Mouse (Mus musculus) c-Kit-positive CD71-negative TER-119-negative erythroid progenitor cells, embryonic 14.5 days (primary cell): ENCODE measurements around the gene Efhc1.
"Not testable (repeated sequence)": the region's sequence is repeated elsewhere in the genome, so short reads cannot be mapped to it uniquely, and the experiment has no call there.

ENCODE experiments used
- DNase-seq: peaks from one replicate; pipeline ENCODE4 v3.0.0-alpha.2; 2013; ENCODE audit warnings: low read depth

The Efhc1 gene

GRCm38 (mm10) chr1:20951300-20951763 is at the start of gene Efhc1:
TSS of gene Efhc1 (plus strand) at chr1:20951626.
- peak; percentile 68 for DNase-seq

GRCm38 (mm10) chr1:20905501-20906127 is 45.8 kb upstream of the Efhc1 start:
- DNase-seq: no peak

- DNase-seq: no peak
Observed at GRCm38 (mm10) chr1:20906128-20906515, 45.3 kb upstream of the Efhc1 start.

- no peak for DNase-seq
Observed at GRCm38 (mm10) chr1:20908541-20908940, 42.9 kb upstream of the Efhc1 start.

- DNase-seq: no peak
Observed at GRCm38 (mm10) chr1:20912115-20912514, 39.3 kb upstream of the Efhc1 start.

GRCm38 (mm10) chr1:20912527-20913171 is 38.8 kb upstream of the Efhc1 start:
- no peak for DNase-seq

- no peak for DNase-seq
Observed at GRCm38 (mm10) chr1:20914769-20915168, 36.7 kb upstream of the Efhc1 start.

- DNase-seq: no peak
Observed at GRCm38 (mm10) chr1:20915608-20916007, 35.8 kb upstream of the Efhc1 start.

- DNase-seq: no peak
Observed at GRCm38 (mm10) chr1:20917496-20918050, 33.9 kb upstream of the Efhc1 start.

- DNase-seq: no peak
Observed at GRCm38 (mm10) chr1:20919728-20920127, 31.7 kb upstream of the Efhc1 start.

- no peak for DNase-seq
Observed at GRCm38 (mm10) chr1:20921081-20921528, 30.3 kb upstream of the Efhc1 start.

GRCm38 (mm10) chr1:20922612-20923399 is 28.6 kb upstream of the Efhc1 start:
- no peak for DNase-seq

GRCm38 (mm10) chr1:20925324-20925723 is 26.1 kb upstream of the Efhc1 start:
- DNase-seq: not testable (repeated sequence)

GRCm38 (mm10) chr1:20925926-20926325 is 25.5 kb upstream of the Efhc1 start:
- DNase-seq: no peak

- no peak for DNase-seq
Observed at GRCm38 (mm10) chr1:20926376-20926775, 25.1 kb upstream of the Efhc1 start.

- DNase-seq: no peak
Observed at GRCm38 (mm10) chr1:20928487-20928886, 22.9 kb upstream of the Efhc1 start.

- no peak for DNase-seq
Observed at GRCm38 (mm10) chr1:20933457-20933856, 18.0 kb upstream of the Efhc1 start.

- no peak for DNase-seq
Observed at GRCm38 (mm10) chr1:20935106-20935505, 16.3 kb upstream of the Efhc1 start.

- peak; percentile 46 for DNase-seq
Observed at GRCm38 (mm10) chr1:20939046-20939445, 12.4 kb upstream of the Efhc1 start.

GRCm38 (mm10) chr1:20940151-20940550 is 11.3 kb upstream of the Efhc1 start:
- no peak for DNase-seq

GRCm38 (mm10) chr1:20941322-20941721 is 10.1 kb upstream of the Efhc1 start:
- no peak for DNase-seq

GRCm38 (mm10) chr1:20941857-20942256 is 9.6 kb upstream of the Efhc1 start:
- DNase-seq: no peak

GRCm38 (mm10) chr1:20943016-20943415 is 8.4 kb upstream of the Efhc1 start:
- no peak for DNase-seq
